Mouse (Mus musculus) CH12.LX (cell line): ENCODE results near the gene Crbn.

Experiments
- ETS1 ChIP-seq: conservative IDR thresholded peaks from 2 replicates; pipeline ENCODE4 v1.6.1; 2012; ENCODE audit warnings: low read depth, mild to moderate bottlenecking, inconsistent platforms, low read length, improper control_type of control experiment, moderate library complexity
- HCFC1 ChIP-seq: IDR thresholded peaks from 2 replicates; pipeline ENCODE4 v1.6.1; 2012; ENCODE audit warnings: low read depth, mild to moderate bottlenecking, inconsistent platforms, low read length, improper control_type of control experiment
- MAZ ChIP-seq: IDR thresholded peaks from 2 replicates; pipeline ENCODE4 v1.6.1; 2012; ENCODE audit warnings: low read depth, mild to moderate bottlenecking, inconsistent platforms, low read length, improper control_type of control experiment, moderate library complexity
- MYC ChIP-seq: IDR thresholded peaks from 2 replicates; pipeline ENCODE4 v1.6.1; 2011; ENCODE audit warnings: low read depth, mild to moderate bottlenecking, improper control_type of control experiment, low read length
- SMC3 ChIP-seq: IDR thresholded peaks from 2 replicates; pipeline ENCODE4 v1.6.1; 2011; ENCODE audit warnings: low read depth, low read length, improper control_type of control experiment
- USF1 ChIP-seq: IDR thresholded peaks from 2 replicates; pipeline ENCODE4 v1.6.1; 2014; ENCODE audit warnings: low read depth, mild to moderate bottlenecking, inconsistent platforms, low read length, improper control_type of control experiment
- ZNF384 ChIP-seq: IDR thresholded peaks from 2 replicates; pipeline ENCODE4 v1.6.1; 2012; ENCODE audit warnings: low read depth, low read length, improper control_type of control experiment, inconsistent platforms

DNA sequence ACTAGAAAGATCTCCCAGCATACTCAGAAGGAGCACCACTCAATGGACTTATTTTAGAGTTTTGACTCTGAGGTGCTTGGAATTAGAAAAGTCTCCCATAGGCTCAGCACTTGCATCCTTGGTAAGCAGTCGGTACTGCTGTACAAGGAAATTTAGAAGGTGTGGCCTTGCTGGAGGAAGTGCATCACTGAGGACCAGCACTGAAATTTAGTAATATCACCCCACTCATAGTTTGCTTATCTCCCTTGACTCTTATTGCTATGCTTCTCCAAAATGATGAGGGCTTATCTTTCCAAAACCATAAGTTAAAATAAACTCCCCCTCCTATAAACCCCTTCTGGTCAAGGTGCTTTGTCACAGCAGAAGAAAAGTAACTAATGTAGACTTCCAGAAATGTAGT is 38.4 kb downstream of the Crbn start:
- no peak for TF ChIP-seq MYC
- TF ChIP-seq SMC3, result no peak
- TF ChIP-seq USF1, result no peak
- TF ChIP-seq ETS1, result no peak
- TF ChIP-seq HCFC1, result no peak
- no peak for TF ChIP-seq MAZ
- TF ChIP-seq ZNF384, result no peak
